ENCODE assay signal across 18 mouse cellular contexts in the genomic region with DNA sequence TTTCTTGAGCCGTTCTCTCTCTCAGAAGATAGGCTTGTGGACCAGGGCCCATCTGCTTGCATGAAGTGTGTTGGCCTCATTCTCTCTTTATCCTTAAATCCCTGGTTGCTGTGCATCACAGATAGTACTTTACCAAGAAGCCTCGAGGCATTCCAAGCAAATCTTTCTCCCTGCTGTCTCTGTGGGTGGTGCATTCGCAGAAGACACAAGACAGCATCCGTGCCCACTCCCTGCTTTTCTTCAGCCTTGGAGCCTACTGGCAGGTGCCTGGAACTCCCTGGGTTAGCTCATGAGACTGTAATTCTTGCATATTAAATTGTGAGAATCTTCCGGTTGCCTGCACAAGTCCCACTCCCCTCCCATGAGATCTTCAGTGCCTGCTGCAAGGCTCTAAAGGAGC. TPM values are rescaled to one million over a fixed set of nuclear protein-coding genes. Genes with fewer than 3 reads are reported as not detected.
DNase-seq lines count a peak whose midpoint lies in the region; ATAC-seq and TF ChIP-seq lines count a peak whose summit lies in the region.
"Had no signal": no experiment of that assay in that cellular context is flagged by ENCODE, and none has a peak within 500 bp of the region (broad histone marks: within the 10 kb centered on the region; RNA-seq: fewer than 3 reads in every experiment).

No protein-coding gene starts in this region.

- 0 out of 2 replicates have a peak, but pooled peaks cover 4% of the 10 kb centered on the region for H3K4me1 ChIP-seq in midbrain, postnatal 0 days (ENCODE audit: insufficient read depth, low read length)
- H3K4me1 ChIP-seq in midbrain, embryonic 14.5 days (ENCODE audit: control insufficient read depth, insufficient read depth, low read length): no peaks in the 10 kb centered on the region
- H3K4me1 ChIP-seq in heart, adult 2 months (ENCODE audit: control insufficient read depth, insufficient read depth, low read length): no peaks in the 10 kb centered on the region
- H3K4me1 ChIP-seq: embryonic facial prominence, embryonic 10.5 days; limb, embryonic 10.5 days; liver, embryonic 12.5 days; neural tube, embryonic 12.5 days had no signal

- no peaks in the 10 kb centered on the region for H3K9me3 ChIP-seq in midbrain, postnatal 0 days (ENCODE audit: low read length)
- no peaks in the 10 kb centered on the region for H3K9me3 ChIP-seq in midbrain, embryonic 14.5 days (ENCODE audit: control insufficient read depth, low read length)
- H3K9me3 ChIP-seq: embryonic facial prominence, embryonic 10.5 days; heart, embryonic 15.5 days; limb, embryonic 10.5 days; liver, embryonic 12.5 days; neural tube, embryonic 12.5 days had no signal

- no peak for TF ChIP-seq CTCF in midbrain, postnatal 0 days (IDR thresholded peaks at IDR 0.05)
- TF ChIP-seq CTCF in heart, adult 2 months (IDR thresholded peaks at IDR 0.05): no peak

- no peak overlapping the region for H3K27ac ChIP-seq in midbrain, postnatal 0 days (ENCODE audit: low read depth, low read length)
- no peak overlapping the region for H3K27ac ChIP-seq in midbrain, embryonic 14.5 days (replicated peaks; ENCODE audit: low read depth, low read length)
- no peak overlapping the region for H3K27ac ChIP-seq in heart, adult 2 months
- H3K27ac ChIP-seq: embryonic facial prominence, embryonic 10.5 days; heart, embryonic 15.5 days; limb, embryonic 10.5 days; liver, embryonic 12.5 days; neural tube, embryonic 12.5 days had no signal

- intact Hi-C loops in left cerebral cortex, postnatal 36 days (cut with DNase I): no loop called here
- intact Hi-C loops in heart, adult 2 months (cut with DNase I): no loop called here
- intact Hi-C loops in heart, postnatal 10 days (cut with DNase I): no loop called here

- no peak for ATAC-seq in midbrain, postnatal 0 days (ENCODE audit: low FRiP score)
- ATAC-seq in midbrain, embryonic 14.5 days (ENCODE audit: low FRiP score, low TSS enrichment): no peak
- ATAC-seq: intestine, embryonic 16.5 days; liver, embryonic 12.5 days had no signal

- no peak overlapping the region for H3K9ac ChIP-seq in midbrain, postnatal 0 days (replicated peaks; ENCODE audit: low read length, poor library complexity, severe bottlenecking)
- no peak overlapping the region for H3K9ac ChIP-seq in midbrain, embryonic 14.5 days (replicated peaks; ENCODE audit: low read length)
- H3K9ac ChIP-seq in heart, adult 2 months (ENCODE audit: low read depth, low read length): no peak overlapping the region
- H3K9ac ChIP-seq: heart, embryonic 15.5 days; liver, embryonic 12.5 days; neural tube, embryonic 12.5 days had no signal

- TF ChIP-seq EP300 in heart, adult 2 months (IDR thresholded peaks at IDR 0.05; ENCODE audit: insufficient read depth, low read depth, low read length): no peak

- H3K36me3 ChIP-seq in midbrain, postnatal 0 days (ENCODE audit: insufficient read depth, low read length): no peaks in the 10 kb centered on the region
- no peaks in the 10 kb centered on the region for H3K36me3 ChIP-seq in midbrain, embryonic 14.5 days (ENCODE audit: control insufficient read depth, insufficient read depth, low read length)
- no peaks in the 10 kb centered on the region for H3K36me3 ChIP-seq in heart, adult 2 months (ENCODE audit: control insufficient read depth, insufficient read depth, low read length)
- H3K36me3 ChIP-seq: embryonic facial prominence, embryonic 10.5 days; heart, embryonic 15.5 days; limb, embryonic 10.5 days; liver, embryonic 12.5 days; neural tube, embryonic 12.5 days had no signal

- no peak overlapping the region for H3K4me3 ChIP-seq in midbrain, postnatal 0 days (ENCODE audit: low read depth, low read length)
- no peak overlapping the region for H3K4me3 ChIP-seq in midbrain, embryonic 14.5 days (replicated peaks; ENCODE audit: low read depth, low read length)
- no peak overlapping the region for H3K4me3 ChIP-seq in heart, adult 2 months
- H3K4me3 ChIP-seq: embryonic facial prominence, embryonic 10.5 days; heart, embryonic 15.5 days; limb, embryonic 10.5 days; liver, embryonic 12.5 days; neural tube, embryonic 12.5 days had no signal

- 44% methylated on average over 5 of the region's 5 CpGs for WGBS in midbrain, postnatal 0 days
- WGBS in midbrain, embryonic 14.5 days: 49% methylated on average over 5 of the region's 5 CpGs
- WGBS in heart, adult 2 months: 70% methylated on average over 5 of the region's 5 CpGs

- H3K27me3 ChIP-seq in midbrain, postnatal 0 days (ENCODE audit: insufficient read depth, low read length): no peaks in the 10 kb centered on the region
- H3K27me3 ChIP-seq in midbrain, embryonic 14.5 days (ENCODE audit: control insufficient read depth, insufficient read depth, low read length): no peaks in the 10 kb centered on the region
- no peaks in the 10 kb centered on the region for H3K27me3 ChIP-seq in heart, adult 2 months (ENCODE audit: control insufficient read depth, insufficient read depth, low read length)
- H3K27me3 ChIP-seq: heart, embryonic 15.5 days; liver, embryonic 12.5 days; neural tube, embryonic 12.5 days had no signal

- DNase-seq in midbrain, postnatal 0 days (ENCODE audit: low spot score): peak; percentile 24
- DNase-seq in midbrain, embryonic 14.5 days: no peak
- peak; percentile 28 to 53 for DNase-seq in frontal cortex, postnatal 25 days (ENCODE audit: low spot score in 2 of 2)
- peak; percentile 76 to 78 for DNase-seq in left cerebral cortex, postnatal 36 days (ENCODE audit: low spot score in 2 of 2)
- no peak for DNase-seq in kidney, postnatal 10 days
- no peak for DNase-seq in heart, adult 2 months
- no peak for DNase-seq in heart, postnatal 10 days
- DNase-seq: cerebellum, postnatal 14 days; kidney, postnatal 14 days; thymus, adult 18-20 months had no signal

- no peak for TF ChIP-seq POLR2A in heart, adult 2 months (IDR thresholded peaks at IDR 0.05; ENCODE audit: insufficient read depth, low read depth, low read length)

- H3K79me2 ChIP-seq in heart, adult 2 months (replicated peaks; ENCODE audit: control insufficient read depth, insufficient read depth, low read length): no peaks in the 10 kb centered on the region

- no peak overlapping the region for H3K4me2 ChIP-seq in midbrain, postnatal 0 days (ENCODE audit: low read depth, low read length, poor library complexity, severe bottlenecking)
- no peak overlapping the region for H3K4me2 ChIP-seq in midbrain, embryonic 14.5 days (ENCODE audit: low read length)
- H3K4me2 ChIP-seq: heart, embryonic 15.5 days; liver, embryonic 12.5 days; neural tube, embryonic 12.5 days had no signal

RNA-seq across cellular contexts. Expression of a gene that starts 23.2 kb away (rescaled TPM):
- 43.4 and 47.4 TPM in 2 replicates for total RNA-seq in midbrain, postnatal 0 days (2014; rRNA removed)
- 132 and 142 TPM in 2 replicates for polyA plus RNA-seq in midbrain, postnatal 0 days (2015; fragmentation: Nextera tagmentation; extraction: Ambion mirVana)
- 62.0 and 62.4 TPM in 2 replicates for polyA plus RNA-seq in midbrain, embryonic 14.5 days (2014; fragmentation: Nextera tagmentation; extraction: Ambion mirVana)
- 100 to 1,000 TPM; 267 to 280 TPM for total RNA-seq in left cerebral cortex, postnatal 36 days (2021)
- total RNA-seq in heart, adult 2 months (2021): under 1 TPM; 0.45 to 0.47 TPM
- 0.08 TPM in 1 of 2 replicates, not detected in the other for polyA plus RNA-seq in heart, adult 2 months (2012; rRNA removed)
- total RNA-seq in heart, postnatal 10 days (2021): under 1 TPM; 0.42 to 0.50 TPM
- total RNA-seq: megakaryocyte progenitor cell, adult 5-6 weeks had no signal
- polyA plus RNA-seq: gonadal fat pad, adult 2 months had no signal

RNA-seq across cellular contexts. Expression of a gene that starts 57.9 kb away (rescaled TPM):
- total RNA-seq in midbrain, postnatal 0 days (2014; rRNA removed): 11.5 and 12.0 TPM in 2 replicates
- 26.9 and 30.8 TPM in 2 replicates for polyA plus RNA-seq in midbrain, postnatal 0 days (2015; fragmentation: Nextera tagmentation; extraction: Ambion mirVana)
- 23.5 and 25.0 TPM in 2 replicates for polyA plus RNA-seq in midbrain, embryonic 14.5 days (2014; fragmentation: Nextera tagmentation; extraction: Ambion mirVana)
- total RNA-seq in left cerebral cortex, postnatal 36 days (2021): 10 to 100 TPM; 27.1 to 31.8 TPM
- 1 to 10 TPM; 5.2 to 6.7 TPM for total RNA-seq in heart, adult 2 months (2021)
- polyA plus RNA-seq in heart, adult 2 months (2012; rRNA removed): 1.9 and 5.0 TPM in 2 replicates
- 10 to 100 TPM; 11.2 to 13.6 TPM for total RNA-seq in heart, postnatal 10 days (2021)

RNA-seq across cellular contexts. Expression of a gene that starts 58.0 kb away (rescaled TPM):
- 2.4 and 3.3 TPM in 2 replicates for total RNA-seq in midbrain, postnatal 0 days (2014; rRNA removed)
- polyA plus RNA-seq in midbrain, postnatal 0 days (2015; fragmentation: Nextera tagmentation; extraction: Ambion mirVana): 4.0 and 4.7 TPM in 2 replicates
- polyA plus RNA-seq in midbrain, embryonic 14.5 days (2014; fragmentation: Nextera tagmentation; extraction: Ambion mirVana): 4.6 and 7.1 TPM in 2 replicates
- total RNA-seq in left cerebral cortex, postnatal 36 days (2021): 1 to 10 TPM; 4.7 to 5.2 TPM
- 1 to 10 TPM; 2.7 to 2.8 TPM for total RNA-seq in heart, adult 2 months (2021)
- 0.82 and 2.0 TPM in 2 replicates for polyA plus RNA-seq in heart, adult 2 months (2012; rRNA removed)
- total RNA-seq in heart, postnatal 10 days (2021): 1 to 10 TPM; 2.9 to 3.7 TPM

Comparison
In these comparisons a context has a peak if more than half of its experiments do, and no peak if none do; other contexts are left out.
1. DNase-seq: peak in midbrain, postnatal 0 days (single experiment), frontal cortex, postnatal 25 days (2 of 2) and left cerebral cortex, postnatal 36 days (2 of 2); none in midbrain, embryonic 14.5 days (single experiment), kidney, postnatal 10 days (single experiment), heart, adult 2 months (0 of 2) and heart, postnatal 10 days (0 of 2).
2. RNA of a gene that starts 23.2 kb away (total RNA-seq): 267 to 280 TPM in left cerebral cortex, postnatal 36 days and 43.4 to 47.4 TPM in midbrain, postnatal 0 days; 0.42 to 0.50 TPM in heart, postnatal 10 days and 0.45 to 0.47 TPM in heart, adult 2 months; every median in the first group is over 10 times any median in the second.